Mouse (Mus musculus): ENCODE results near the gene Fxyd5. TPM values are rescaled to one million over a fixed set of nuclear protein-coding genes. Genes with fewer than 3 reads are reported as not detected.

Gene Fxyd5
- polyA plus RNA-seq, 1 experiment from 2014 or later, result 19.3 TPM

GRCm38 (mm10) chr7:31084140-31084539 lies 41.9 kb upstream of the Fxyd5 start:
- TF ChIP-seq CTCF (IDR thresholded peaks at IDR 0.05; ENCODE audit: low read depth), result no peak
- Histone ChIP-seq H3K9ac (ENCODE audit: low read depth, low read length) (no peak overlapping the region), H3K27ac (ENCODE audit: low read depth, low read length) (no peak overlapping the region), H3K4me2 (replicated peaks; ENCODE audit: low read depth) (no peak overlapping the region), H3K4me1 (replicated peaks; ENCODE audit: control insufficient read depth, insufficient read depth, low read length) (no peaks in the 10 kb centered on the region), H3K36me3 (ENCODE audit: control insufficient read depth, insufficient read depth) (no peaks in the 10 kb centered on the region), H3K9me3 (ENCODE audit: control insufficient read depth) (no peaks in the 10 kb centered on the region), H3K27me3 (replicated peaks; ENCODE audit: control insufficient read depth, insufficient read depth, low read length) (no peaks in the 10 kb centered on the region), H3K4me3 (ENCODE audit: low read depth, low read length) (no peak overlapping the region)
- no peak for ATAC-seq
- 50% methylated on average over 9 of the region's 9 CpGs for WGBS

DNA sequence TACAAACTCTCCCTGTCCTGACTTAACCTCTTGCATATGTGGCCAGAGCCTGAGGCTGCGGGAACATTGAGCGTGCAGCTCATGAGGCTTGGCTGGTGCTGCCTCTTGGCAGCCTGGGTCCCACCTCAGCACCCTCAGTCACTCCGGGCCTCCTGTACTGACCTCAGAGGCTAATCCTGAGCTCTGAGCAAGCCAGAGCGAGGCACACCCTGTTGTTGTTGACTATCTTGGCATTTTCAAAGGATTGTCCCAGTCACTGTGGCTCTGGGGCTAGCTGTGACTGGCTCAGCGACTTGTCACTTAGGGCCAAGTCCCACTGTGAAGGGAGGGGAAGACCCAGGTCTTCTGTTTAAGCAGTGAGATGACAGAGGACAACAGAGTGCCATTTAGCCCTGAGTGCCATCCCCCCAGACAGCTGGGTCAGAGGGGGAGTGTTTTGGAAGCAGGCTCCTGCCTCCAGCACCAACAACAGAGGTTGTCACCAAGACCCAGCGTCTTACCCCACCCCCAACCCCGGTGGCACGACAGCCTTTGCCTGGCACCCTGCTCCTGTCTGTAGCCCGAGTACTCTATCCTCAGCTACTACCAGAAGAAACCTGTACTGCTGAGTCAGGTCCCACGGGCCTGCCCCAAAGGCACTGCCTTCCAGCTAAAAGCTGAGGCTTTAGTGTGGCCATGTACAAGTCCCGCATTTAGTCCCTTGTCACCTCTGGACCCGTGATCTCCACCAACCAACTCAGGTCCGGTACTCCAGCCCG lies 40.7 kb upstream of the Fxyd5 start:
- WGBS, result 72% methylated on average over 14 of the region's 14 CpGs
- Histone ChIP-seq H3K27ac (ENCODE audit: low read depth, low read length) (no peak overlapping the region), H3K27me3 (replicated peaks; ENCODE audit: control insufficient read depth, insufficient read depth, low read length) (no peaks in the 10 kb centered on the region), H3K4me2 (replicated peaks; ENCODE audit: low read depth) (no peak overlapping the region), H3K4me1 (replicated peaks; ENCODE audit: control insufficient read depth, insufficient read depth, low read length) (no peaks in the 10 kb centered on the region), H3K4me3 (ENCODE audit: low read depth, low read length) (no peak overlapping the region), H3K9ac (ENCODE audit: low read depth, low read length) (no peak overlapping the region), H3K36me3 (ENCODE audit: control insufficient read depth, insufficient read depth) (no peaks in the 10 kb centered on the region), H3K9me3 (ENCODE audit: control insufficient read depth) (no peaks in the 10 kb centered on the region)
- ATAC-seq, result no peak
- no peak for TF ChIP-seq CTCF (IDR thresholded peaks at IDR 0.05; ENCODE audit: low read depth)

- no peaks in the 10 kb centered on the region for H3K9me3 ChIP-seq (ENCODE audit: control insufficient read depth)
- TF ChIP-seq CTCF (IDR thresholded peaks at IDR 0.05; ENCODE audit: low read depth), result no peak
- H3K9ac ChIP-seq (ENCODE audit: low read depth, low read length), result no peak overlapping the region
- H3K27me3 ChIP-seq (replicated peaks; ENCODE audit: control insufficient read depth, insufficient read depth, low read length), result no peaks in the 10 kb centered on the region
- no peaks in the 10 kb centered on the region for H3K36me3 ChIP-seq (ENCODE audit: control insufficient read depth, insufficient read depth)
- H3K4me2 ChIP-seq (replicated peaks; ENCODE audit: low read depth), result no peak overlapping the region
- ATAC-seq, result no peak
- H3K4me3 ChIP-seq (ENCODE audit: low read depth, low read length), result no peak overlapping the region
- H3K27ac ChIP-seq (ENCODE audit: low read depth, low read length), result no peak overlapping the region
- H3K4me1 ChIP-seq (replicated peaks; ENCODE audit: control insufficient read depth, insufficient read depth, low read length), result no peaks in the 10 kb centered on the region
These were observed 39.8 kb upstream of the Fxyd5 start for GRCm38 (mm10) chr7:31082106-31082505.

GRCm38 (mm10) chr7:31081106-31081505 lies 38.8 kb upstream of the Fxyd5 start:
- ATAC-seq, result no peak
- Histone ChIP-seq H3K27me3 (replicated peaks; ENCODE audit: control insufficient read depth, insufficient read depth, low read length) (no peaks in the 10 kb centered on the region), H3K4me1 (replicated peaks; ENCODE audit: control insufficient read depth, insufficient read depth, low read length) (no peaks in the 10 kb centered on the region), H3K4me3 (ENCODE audit: low read depth, low read length) (no peak overlapping the region), H3K27ac (ENCODE audit: low read depth, low read length) (no peak overlapping the region), H3K4me2 (replicated peaks; ENCODE audit: low read depth) (no peak overlapping the region), H3K9ac (ENCODE audit: low read depth, low read length) (no peak overlapping the region), H3K36me3 (ENCODE audit: control insufficient read depth, insufficient read depth) (no peaks in the 10 kb centered on the region), H3K9me3 (ENCODE audit: control insufficient read depth) (no peaks in the 10 kb centered on the region)
- TF ChIP-seq CTCF (IDR thresholded peaks at IDR 0.05; ENCODE audit: low read depth), result no peak
- 73% methylated on average over 1 of the region's 1 CpGs for WGBS

DNA sequence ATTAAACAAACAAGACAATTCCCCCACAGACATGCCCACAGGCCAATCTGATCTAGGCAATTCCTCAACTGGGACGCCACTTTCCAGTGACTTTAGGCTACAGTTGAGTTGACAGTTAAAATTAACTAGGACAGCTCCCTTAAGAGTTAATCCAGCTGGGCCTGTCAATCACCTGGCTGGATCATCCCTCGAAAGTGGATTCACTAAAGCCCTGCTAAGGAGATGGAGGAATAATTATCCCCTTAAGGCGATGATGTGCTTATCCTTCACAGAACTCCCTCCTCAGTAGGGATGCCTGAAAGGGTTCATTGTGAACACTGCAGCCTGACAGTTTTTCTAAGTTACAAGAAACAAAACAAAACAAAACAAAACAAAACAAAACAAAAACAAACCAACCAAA lies 38.3 kb upstream of the Fxyd5 start:
- Histone ChIP-seq H3K4me3 (ENCODE audit: low read depth, low read length) (no peak overlapping the region), H3K9me3 (ENCODE audit: control insufficient read depth) (no peaks in the 10 kb centered on the region), H3K27ac (ENCODE audit: low read depth, low read length) (no peak overlapping the region), H3K9ac (ENCODE audit: low read depth, low read length) (no peak overlapping the region), H3K36me3 (ENCODE audit: control insufficient read depth, insufficient read depth) (no peaks in the 10 kb centered on the region), H3K27me3 (replicated peaks; ENCODE audit: control insufficient read depth, insufficient read depth, low read length) (no peaks in the 10 kb centered on the region), H3K4me1 (replicated peaks; ENCODE audit: control insufficient read depth, insufficient read depth, low read length) (no peaks in the 10 kb centered on the region), H3K4me2 (replicated peaks; ENCODE audit: low read depth) (no peak overlapping the region)
- no peak for ATAC-seq
- WGBS, result 70% methylated on average over 3 of the region's 3 CpGs
- no peak for TF ChIP-seq CTCF (IDR thresholded peaks at IDR 0.05; ENCODE audit: low read depth)

DNA sequence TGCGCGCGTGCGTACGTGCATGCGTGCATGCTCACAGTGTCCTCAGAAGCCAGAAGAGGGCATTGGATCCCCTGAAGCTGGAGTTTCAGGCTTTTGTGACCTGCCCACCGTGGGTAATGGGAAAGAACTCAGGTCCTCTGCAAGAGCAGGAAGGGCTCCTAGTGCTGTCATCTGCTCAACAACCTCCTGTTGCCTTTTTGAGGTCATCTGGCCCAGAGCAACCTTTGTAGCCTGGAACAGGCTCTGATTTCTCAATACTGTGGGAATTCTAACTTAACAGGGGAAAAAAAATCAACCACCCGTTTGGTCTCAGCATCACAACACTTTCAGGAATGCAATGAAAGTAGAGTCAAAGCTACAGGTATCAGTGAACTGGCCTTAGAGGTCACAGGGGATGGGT lies 37.4 kb upstream of the Fxyd5 start:
- no peaks in the 10 kb centered on the region for H3K9me3 ChIP-seq (ENCODE audit: control insufficient read depth)
- ATAC-seq, result no peak

More for the DNA sequence above, 37.4 kb upstream of the Fxyd5 start:
- no peak overlapping the region for H3K4me2 ChIP-seq (replicated peaks; ENCODE audit: low read depth)
- H3K27me3 ChIP-seq (replicated peaks; ENCODE audit: control insufficient read depth, insufficient read depth, low read length), result no peaks in the 10 kb centered on the region
- TF ChIP-seq CTCF (IDR thresholded peaks at IDR 0.05; ENCODE audit: low read depth), result no peak
- WGBS, result 84% methylated on average over 8 of the region's 8 CpGs
- H3K36me3 ChIP-seq (ENCODE audit: control insufficient read depth, insufficient read depth), result no peaks in the 10 kb centered on the region
- no peak overlapping the region for H3K4me3 ChIP-seq (ENCODE audit: low read depth, low read length)
- no peaks in the 10 kb centered on the region for H3K4me1 ChIP-seq (replicated peaks; ENCODE audit: control insufficient read depth, insufficient read depth, low read length)
- H3K9ac ChIP-seq (ENCODE audit: low read depth, low read length), result no peak overlapping the region
- H3K27ac ChIP-seq (ENCODE audit: low read depth, low read length), result no peak overlapping the region
